Mouse (Mus musculus): ENCODE data around the gene Fndc11. TPM values are rescaled to one million over a fixed set of nuclear protein-coding genes. Genes with fewer than 3 reads are reported as not detected.
A peak's percentile ranks its signal among the peaks of the same experiment; 100 is the strongest.

The Fndc11 gene
- polyA plus RNA-seq, 1 experiment from 2014 or later, result 0.26 TPM

DNA sequence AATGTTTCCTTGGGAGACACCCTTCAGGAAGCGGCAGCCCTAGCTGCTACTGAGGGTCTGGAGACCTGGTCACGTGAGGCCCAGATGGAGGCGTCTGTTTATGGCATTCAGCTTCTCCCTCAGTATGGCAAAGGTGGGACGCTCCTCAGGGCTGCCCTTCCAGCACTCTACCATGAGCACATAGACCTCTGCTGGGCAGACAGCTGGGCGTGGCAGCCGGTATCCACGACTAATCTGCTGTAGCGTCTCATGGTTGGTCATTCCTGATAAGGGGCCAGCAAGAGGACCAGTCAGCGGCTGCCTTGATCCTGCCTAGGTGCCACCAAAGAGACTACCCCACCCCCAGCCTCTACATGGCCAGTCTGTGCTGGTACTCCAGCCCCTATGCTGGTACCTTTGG, 13.7 kb upstream of the Fndc11 start:
- Histone ChIP-seq H3K4me1 (ENCODE audit: control insufficient read depth, insufficient read depth, low read depth, low read length) (no peaks in the 10 kb centered on the region), H3K9ac (ENCODE audit: low read depth, low read length) (no peak overlapping the region), H3K9me3 (ENCODE audit: control insufficient read depth, low read length) (no peaks in the 10 kb centered on the region), H3K27ac (ENCODE audit: low read depth, low read length) (no peak overlapping the region), H3K4me2 (ENCODE audit: low read length) (no peak overlapping the region), H3K36me3 (ENCODE audit: control insufficient read depth, insufficient read depth, low read length) (no peaks in the 10 kb centered on the region), H3K27me3 (replicated peaks; ENCODE audit: control insufficient read depth, insufficient read depth, low read length) (peaks cover 2% of the 10 kb centered on the region), H3K4me3 (ENCODE audit: low read length) (no peak overlapping the region)
- no peak for ATAC-seq
- WGBS, result 89% methylated on average over 9 of the region's 9 CpGs

DNA sequence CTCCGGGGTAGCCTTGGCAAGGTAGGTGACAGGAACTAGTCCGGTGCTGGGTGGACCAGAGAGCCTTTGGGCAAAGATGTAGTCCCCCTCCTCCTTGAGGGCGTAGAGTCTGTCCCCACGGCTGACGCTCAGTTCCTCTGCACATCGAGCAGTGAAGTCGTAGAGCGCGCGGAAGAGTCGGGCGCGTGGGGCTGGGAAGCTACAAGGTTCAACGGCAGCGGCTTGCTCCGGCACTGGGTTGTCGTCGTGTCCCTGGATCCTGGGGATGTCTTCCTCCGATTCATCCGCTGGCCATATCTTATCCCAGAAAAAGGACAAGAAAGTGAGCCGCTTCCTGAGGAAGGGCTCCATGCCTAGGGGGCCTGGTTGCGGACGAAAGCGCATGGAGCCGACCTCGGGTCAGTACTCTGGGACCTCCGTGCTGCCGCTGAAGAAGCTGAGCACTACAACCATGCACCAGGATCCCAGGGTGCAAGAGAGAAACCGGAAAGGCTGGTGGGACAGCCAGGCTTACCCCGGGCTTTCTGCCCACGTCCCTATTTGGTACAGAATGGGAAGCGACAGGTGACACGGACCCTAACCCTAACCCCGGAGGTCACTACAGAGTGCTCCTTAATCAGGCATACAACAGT, 7.3 kb upstream of the Fndc11 start:
- peak overlapping the region; percentile 43 for H3K9ac ChIP-seq (ENCODE audit: low read depth, low read length)

DNA sequence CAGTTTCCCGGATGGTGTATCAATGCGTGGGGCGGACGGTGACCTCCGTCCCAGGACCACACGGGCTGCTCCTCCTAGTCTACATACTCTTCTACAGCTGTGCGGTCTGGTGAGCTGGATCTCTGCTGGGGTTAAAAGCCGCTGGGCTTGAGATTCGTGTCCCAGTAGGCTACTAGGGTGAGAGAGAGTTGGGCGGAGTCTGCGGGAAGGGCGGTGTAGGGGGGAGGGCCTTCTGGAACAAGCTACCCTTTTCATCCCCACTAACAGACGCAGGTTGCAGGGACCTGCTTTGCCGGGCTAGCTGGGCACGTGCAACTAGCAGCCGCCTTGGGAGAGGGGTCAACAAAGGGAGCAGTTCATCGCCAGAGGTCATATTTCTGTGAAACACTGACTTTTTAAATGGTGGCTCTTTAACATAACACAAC, 6.8 kb upstream of the Fndc11 start, which contains the start of gene Srms:
TSS of gene Srms (minus strand) at position 165 of the 425 bp plus-strand sequence.
- H3K27ac ChIP-seq (ENCODE audit: low read depth, low read length), result no peak within 1 kb of the TSS
- H3K4me3 ChIP-seq (ENCODE audit: low read length), result peak within 1 kb of the TSS; percentile 34
- no peaks in the 10 kb centered on the region for H3K9me3 ChIP-seq (ENCODE audit: control insufficient read depth, low read length)
- peak within 1 kb of the TSS; percentile 43 for H3K9ac ChIP-seq (ENCODE audit: low read depth, low read length)
- H3K4me2 ChIP-seq (ENCODE audit: low read length), result peak within 1 kb of the TSS; percentile 60
- no peak for ATAC-seq
- peaks cover 11% of the 10 kb centered on the region for H3K4me1 ChIP-seq (ENCODE audit: control insufficient read depth, insufficient read depth, low read depth, low read length)
- no peaks in the 10 kb centered on the region for H3K36me3 ChIP-seq (ENCODE audit: control insufficient read depth, insufficient read depth, low read length)
- WGBS, result under 1% methylated on average over 17 of the region's 17 CpGs
- H3K27me3 ChIP-seq (replicated peaks; ENCODE audit: control insufficient read depth, insufficient read depth, low read length), result peaks cover 25% of the 10 kb centered on the region

More for the DNA sequence above, 7.3 kb upstream of the Fndc11 start:
- Histone ChIP-seq H3K4me2 (ENCODE audit: low read length) (peak overlapping the region; percentile 60), H3K4me1 (ENCODE audit: control insufficient read depth, insufficient read depth, low read depth, low read length) (peaks cover 11% of the 10 kb centered on the region), H3K9me3 (ENCODE audit: control insufficient read depth, low read length) (no peaks in the 10 kb centered on the region), H3K27ac (ENCODE audit: low read depth, low read length) (no peak overlapping the region), H3K36me3 (ENCODE audit: control insufficient read depth, insufficient read depth, low read length) (no peaks in the 10 kb centered on the region), H3K4me3 (ENCODE audit: low read length) (peak overlapping the region; percentile 34), H3K27me3 (replicated peaks; ENCODE audit: control insufficient read depth, insufficient read depth, low read length) (peaks cover 25% of the 10 kb centered on the region)
- no peak for ATAC-seq
- WGBS, result 3% methylated on average over 34 of the region's 34 CpGs

DNA sequence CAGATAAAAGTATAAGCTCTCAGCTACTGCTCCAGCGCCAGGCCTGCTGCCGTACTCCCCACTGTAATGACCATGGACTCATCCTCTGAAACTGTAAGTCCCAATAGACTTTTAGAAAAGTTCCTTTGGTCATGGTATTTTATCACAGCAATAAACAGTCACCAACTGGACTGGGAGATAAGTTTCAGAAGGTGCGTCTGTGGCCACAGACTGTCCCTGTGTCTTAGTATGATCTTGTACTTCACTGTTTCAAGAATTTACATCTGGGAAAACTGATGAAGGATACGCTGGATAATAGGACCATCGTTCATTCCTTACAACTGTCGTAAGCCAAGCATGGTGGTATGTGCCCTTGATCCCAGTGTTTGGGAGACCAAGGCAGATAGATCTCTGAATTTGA, 3.8 kb upstream of the Fndc11 start:
- peaks cover 19% of the 10 kb centered on the region for H3K4me1 ChIP-seq (ENCODE audit: control insufficient read depth, insufficient read depth, low read depth, low read length)
- no peak for ATAC-seq
- H3K4me2 ChIP-seq (ENCODE audit: low read length), result no peak overlapping the region
- H3K27me3 ChIP-seq (replicated peaks; ENCODE audit: control insufficient read depth, insufficient read depth, low read length), result peaks cover 24% of the 10 kb centered on the region
- H3K36me3 ChIP-seq (ENCODE audit: control insufficient read depth, insufficient read depth, low read length), result no peaks in the 10 kb centered on the region
- WGBS, result 90% methylated on average over 6 of the region's 6 CpGs
- no peak overlapping the region for H3K9ac ChIP-seq (ENCODE audit: low read depth, low read length)
- H3K9me3 ChIP-seq (ENCODE audit: control insufficient read depth, low read length), result no peaks in the 10 kb centered on the region
- H3K4me3 ChIP-seq (ENCODE audit: low read length), result no peak overlapping the region
- H3K27ac ChIP-seq (ENCODE audit: low read depth, low read length), result no peak overlapping the region

DNA sequence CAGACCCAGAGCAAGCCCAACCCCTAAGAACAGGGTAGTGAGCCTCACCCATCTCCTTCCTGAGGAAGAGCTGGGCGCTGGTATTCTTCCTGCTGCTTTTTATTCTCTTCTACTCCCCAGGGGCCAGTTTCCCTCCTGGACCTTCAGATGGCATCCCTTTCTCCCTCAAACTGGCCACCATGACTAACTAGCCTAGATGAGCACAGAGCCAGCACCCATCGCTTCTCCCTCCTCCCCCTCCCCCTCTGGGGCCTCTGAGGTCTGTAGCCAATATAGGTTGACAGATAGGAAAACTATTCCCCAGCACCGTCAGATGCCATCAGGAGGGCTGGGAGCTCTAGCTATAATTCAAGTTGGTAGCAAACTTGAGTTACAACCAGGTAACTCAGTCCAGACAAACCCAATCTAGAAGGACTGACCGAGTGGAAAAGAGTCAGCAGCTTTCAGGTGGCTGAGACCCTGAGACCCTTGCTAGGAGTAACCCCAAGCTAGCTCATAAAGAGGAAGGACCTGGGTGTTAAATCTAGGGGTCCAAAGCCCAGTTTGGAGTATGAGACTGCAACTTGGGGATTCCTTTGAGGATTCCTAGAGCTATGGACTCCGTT, 830 bp upstream of the Fndc11 start:
- H3K36me3 ChIP-seq (ENCODE audit: control insufficient read depth, insufficient read depth, low read length), result no peaks in the 10 kb centered on the region
- H3K4me1 ChIP-seq (ENCODE audit: control insufficient read depth, insufficient read depth, low read depth, low read length), result peaks cover 8% of the 10 kb centered on the region
- H3K9me3 ChIP-seq (ENCODE audit: control insufficient read depth, low read length), result no peaks in the 10 kb centered on the region
- no peak for ATAC-seq
- no peaks in the 10 kb centered on the region for H3K27me3 ChIP-seq (replicated peaks; ENCODE audit: control insufficient read depth, insufficient read depth, low read length)
- H3K27ac ChIP-seq (ENCODE audit: low read depth, low read length), result 0 out of 2 replicates have a peak overlapping the region, but pooled peaks have one; percentile 20
- WGBS, result 69% methylated on average over 5 of the region's 5 CpGs
- H3K9ac ChIP-seq (ENCODE audit: low read depth, low read length), result no peak overlapping the region
- no peak overlapping the region; the same call in 1 of the 2 replicates for H3K4me2 ChIP-seq (ENCODE audit: low read length)
- H3K4me3 ChIP-seq (ENCODE audit: low read length), result no peak overlapping the region

DNA sequence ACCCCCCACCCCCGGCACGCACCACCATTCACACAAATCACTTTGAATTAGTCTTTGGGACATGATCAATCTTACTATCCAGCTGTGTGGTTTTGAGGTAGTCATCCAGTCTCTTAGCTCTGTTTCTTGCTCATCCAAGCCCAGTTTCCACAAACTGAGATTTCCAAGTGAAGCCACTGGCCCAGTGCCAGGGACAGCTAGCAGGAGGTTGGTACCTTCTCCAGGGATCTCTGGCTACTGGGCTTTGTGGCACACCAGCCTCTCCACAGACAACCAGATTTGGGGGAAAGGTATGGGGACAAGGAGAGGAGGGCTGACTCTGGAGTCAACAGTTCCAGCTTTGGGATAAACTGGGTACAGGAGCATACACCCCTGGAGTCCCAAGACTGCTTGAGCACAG, 548 bp downstream of the Fndc11 start:
- peaks cover 8% of the 10 kb centered on the region for H3K4me1 ChIP-seq (ENCODE audit: control insufficient read depth, insufficient read depth, low read depth, low read length)
- no peaks in the 10 kb centered on the region for H3K9me3 ChIP-seq (ENCODE audit: control insufficient read depth, low read length)
- no peak overlapping the region for H3K9ac ChIP-seq (ENCODE audit: low read depth, low read length)
- WGBS, result 46% methylated on average over 2 of the region's 2 CpGs
- ATAC-seq, result no peak
- H3K27ac ChIP-seq (ENCODE audit: low read depth, low read length), result no peak overlapping the region
- H3K4me3 ChIP-seq (ENCODE audit: low read length), result no peak overlapping the region; the same call in 1 of the 2 replicates
- H3K4me2 ChIP-seq (ENCODE audit: low read length), result peak overlapping the region; percentile 69
- H3K36me3 ChIP-seq (ENCODE audit: control insufficient read depth, insufficient read depth, low read length), result no peaks in the 10 kb centered on the region
- H3K27me3 ChIP-seq (replicated peaks; ENCODE audit: control insufficient read depth, insufficient read depth, low read length), result no peaks in the 10 kb centered on the region

DNA sequence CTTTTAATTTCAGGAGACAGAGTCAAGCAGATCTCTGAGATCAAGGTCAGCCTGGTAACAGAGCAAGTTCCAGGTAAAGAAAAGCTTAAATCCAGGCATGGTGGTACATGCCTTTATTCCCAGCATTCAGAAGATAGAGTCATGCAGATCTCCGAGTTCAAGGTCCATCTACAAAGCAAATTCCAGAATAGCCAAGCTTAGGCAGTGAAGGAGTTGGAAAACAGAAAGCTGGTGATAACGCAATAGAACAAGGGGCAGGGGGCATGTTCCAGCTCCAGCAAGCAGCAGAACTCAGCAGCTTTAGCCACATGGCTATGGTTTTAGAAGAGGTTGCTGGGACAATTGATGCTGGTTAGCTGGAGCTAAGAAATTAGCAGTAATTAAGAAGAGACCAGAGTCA, 5.2 kb downstream of the Fndc11 start:
- Histone ChIP-seq H3K4me3 (ENCODE audit: low read length) (no peak overlapping the region), H3K9ac (ENCODE audit: low read depth, low read length) (no peak overlapping the region), H3K36me3 (ENCODE audit: control insufficient read depth, insufficient read depth, low read length) (no peaks in the 10 kb centered on the region), H3K9me3 (ENCODE audit: control insufficient read depth, low read length) (no peaks in the 10 kb centered on the region), H3K4me2 (ENCODE audit: low read length) (no peak overlapping the region), H3K27ac (ENCODE audit: low read depth, low read length) (no peak overlapping the region), H3K27me3 (replicated peaks; ENCODE audit: control insufficient read depth, insufficient read depth, low read length) (no peaks in the 10 kb centered on the region), H3K4me1 (ENCODE audit: control insufficient read depth, insufficient read depth, low read depth, low read length) (peaks cover under 1% of the 10 kb centered on the region)
- ATAC-seq, result no peak
- 97% methylated on average over 2 of the region's 2 CpGs for WGBS

DNA sequence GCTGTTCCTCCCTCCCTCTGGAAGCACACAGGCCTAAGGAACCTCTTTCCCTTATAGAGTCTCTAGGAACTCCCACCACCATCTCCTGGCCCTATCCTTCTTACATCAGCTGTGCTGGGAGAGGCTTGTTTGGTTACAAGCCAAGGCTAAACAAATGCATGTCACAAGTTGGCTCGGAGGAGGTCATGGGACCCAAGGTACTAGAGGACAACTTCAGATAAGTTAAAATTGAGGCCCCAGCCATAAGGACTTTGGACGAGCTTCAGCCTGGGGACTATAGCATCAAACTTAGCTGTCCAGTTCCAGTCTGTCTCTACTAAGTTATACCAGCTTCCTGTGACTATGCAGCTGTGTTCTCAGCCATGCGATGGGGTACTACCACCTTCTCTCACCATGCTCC, 7.3 kb downstream of the Fndc11 start:
- Histone ChIP-seq H3K27me3 (replicated peaks; ENCODE audit: control insufficient read depth, insufficient read depth, low read length) (no peaks in the 10 kb centered on the region), H3K4me1 (ENCODE audit: control insufficient read depth, insufficient read depth, low read depth, low read length) (no peaks in the 10 kb centered on the region), H3K4me2 (ENCODE audit: low read length) (no peak overlapping the region), H3K9ac (ENCODE audit: low read depth, low read length) (no peak overlapping the region), H3K36me3 (ENCODE audit: control insufficient read depth, insufficient read depth, low read length) (no peaks in the 10 kb centered on the region), H3K27ac (ENCODE audit: low read depth, low read length) (no peak overlapping the region), H3K4me3 (ENCODE audit: low read length) (no peak overlapping the region), H3K9me3 (ENCODE audit: control insufficient read depth, low read length) (no peaks in the 10 kb centered on the region)
- no peak for ATAC-seq
- WGBS, result 88% methylated on average over 3 of the region's 3 CpGs

DNA sequence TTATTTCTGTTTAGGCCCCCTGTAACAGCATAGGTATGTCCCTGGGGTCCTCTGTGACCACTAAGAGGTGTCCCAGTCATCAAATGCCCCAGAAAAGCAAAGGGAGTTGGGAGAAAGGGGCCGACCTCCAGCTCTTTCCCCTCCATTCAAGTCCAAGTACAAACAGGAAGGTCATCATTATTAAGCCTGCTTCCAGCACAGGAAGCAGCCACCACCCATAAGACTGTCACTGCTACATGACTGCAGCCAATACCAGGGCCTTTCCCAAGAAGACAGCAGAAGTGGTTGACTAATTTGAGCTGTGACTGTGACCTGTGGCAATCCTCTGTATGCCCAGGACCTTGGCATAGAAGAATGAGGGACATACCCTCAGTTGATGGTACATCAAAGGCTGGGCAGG, 8.5 kb downstream of the Fndc11 start:
- no peaks in the 10 kb centered on the region for H3K36me3 ChIP-seq (ENCODE audit: control insufficient read depth, insufficient read depth, low read length)
- no peak overlapping the region for H3K4me2 ChIP-seq (ENCODE audit: low read length)
- H3K9me3 ChIP-seq (ENCODE audit: control insufficient read depth, low read length), result no peaks in the 10 kb centered on the region
- no peak overlapping the region for H3K4me3 ChIP-seq (ENCODE audit: low read length)
- no peaks in the 10 kb centered on the region for H3K4me1 ChIP-seq (ENCODE audit: control insufficient read depth, insufficient read depth, low read depth, low read length)
- no peaks in the 10 kb centered on the region for H3K27me3 ChIP-seq (replicated peaks; ENCODE audit: control insufficient read depth, insufficient read depth, low read length)
- no peak for ATAC-seq
- H3K9ac ChIP-seq (ENCODE audit: low read depth, low read length), result no peak overlapping the region
- H3K27ac ChIP-seq (ENCODE audit: low read depth, low read length), result no peak overlapping the region
- 86% methylated on average over 1 of the region's 1 CpGs for WGBS
